Mouse (Mus musculus) MEL (cell line): ENCODE results near the gene Slc39a11.

Experiments used
- BHLHE40 ChIP-seq: IDR thresholded peaks from 2 replicates; pipeline ENCODE4 v1.6.1; 2012; ENCODE audit warnings: low read depth, mild to moderate bottlenecking, inconsistent platforms, low read length, improper control_type of control experiment, borderline replicate concordance
- CTCF ChIP-seq, 3 experiments: IDR thresholded peaks in 2 of 3; conservative IDR thresholded peaks in 1 of 3; 2 replicates each; pipeline ENCODE4 v1.5.1; 2011 to 2012; ENCODE audit warnings: low read length in 3 of 3, low read depth in 2 of 3, mild to moderate bottlenecking in 2 of 3, improper control_type of control experiment in 1 of 3, inconsistent platforms in 1 of 3, mixed read lengths in 1 of 3, moderate library complexity in 1 of 3; ENCODE audit not compliant: control insufficient read depth in 1 of 3, insufficient read depth in 1 of 3, poor library complexity in 1 of 3, severe bottlenecking in 1 of 3
- EP300 ChIP-seq, 2 experiments: IDR thresholded peaks; 2 replicates each; pipeline ENCODE4 v1.6.1; 2011; ENCODE audit warnings: improper control_type of control experiment in 2 of 2, low read length in 2 of 2, low read depth in 1 of 2, mild to moderate bottlenecking in 1 of 2
- ETS1 ChIP-seq: IDR thresholded peaks from 2 replicates; pipeline ENCODE4 v1.6.1; 2012; ENCODE audit warnings: low read depth, mild to moderate bottlenecking, inconsistent platforms, low read length, improper control_type of control experiment, moderate library complexity
- GATA1 ChIP-seq: IDR thresholded peaks from 2 replicates; pipeline ENCODE4 v1.6.1; 2011; ENCODE audit warnings: low read depth, low read length, improper control_type of control experiment
- MAFK ChIP-seq: IDR thresholded peaks from 2 replicates; pipeline ENCODE4 v1.6.1; 2011; ENCODE audit warnings: low read depth, mild to moderate bottlenecking, low read length, improper control_type of control experiment, borderline replicate concordance
- MAX ChIP-seq: IDR thresholded peaks from 2 replicates; pipeline ENCODE4 v1.6.1; 2011; ENCODE audit warnings: low read length, improper control_type of control experiment
- NRF1 ChIP-seq: IDR thresholded peaks from 2 replicates; pipeline ENCODE4 v1.6.1; 2014; ENCODE audit warnings: low read depth, mild to moderate bottlenecking, inconsistent platforms, low read length, improper control_type of control experiment, moderate library complexity; ENCODE audit not compliant: poor library complexity, insufficient read depth, severe bottlenecking
- POLR2A ChIP-seq, 2 experiments: IDR thresholded peaks; 2 replicates each; pipeline ENCODE4 v1.6.1; 2011 to 2012; ENCODE audit warnings: low read length in 2 of 2, mild to moderate bottlenecking in 2 of 2, control low read depth in 1 of 2, improper control_type of control experiment in 1 of 2, low read depth in 1 of 2, moderate library complexity in 1 of 2; ENCODE audit not compliant: control insufficient read depth in 1 of 2, insufficient read depth in 1 of 2, poor library complexity in 1 of 2
- POLR2AphosphoS2 ChIP-seq: IDR thresholded peaks from 2 replicates; pipeline ENCODE4 v1.6.1; 2011; ENCODE audit warnings: low read length, improper control_type of control experiment
- RCOR1 ChIP-seq: IDR thresholded peaks from 2 replicates; pipeline ENCODE4 v1.6.1; 2012; ENCODE audit warnings: low read depth, mild to moderate bottlenecking, inconsistent platforms, low read length, improper control_type of control experiment
- SMC3 ChIP-seq: IDR thresholded peaks from 2 replicates; pipeline ENCODE4 v1.6.1; 2011; ENCODE audit warnings: low read depth, low read length, improper control_type of control experiment
- TCF12 ChIP-seq: IDR thresholded peaks from 2 replicates; pipeline ENCODE4 v1.6.1; 2014; ENCODE audit warnings: low read depth, mild to moderate bottlenecking, inconsistent platforms, low read length, improper control_type of control experiment, moderate library complexity
- ZNF384 ChIP-seq: IDR thresholded peaks from 2 replicates; pipeline ENCODE4 v1.6.1; 2012; ENCODE audit warnings: low read depth, mild to moderate bottlenecking, inconsistent platforms, low read length, improper control_type of control experiment

- no peak for TF ChIP-seq POLR2A (IDR thresholded peaks at IDR 0.05; ENCODE audit: control insufficient read depth in 1 of 2, insufficient read depth in 1 of 2, low read depth in 1 of 2, low read length in 2 of 2, poor library complexity in 1 of 2)
- TF ChIP-seq CTCF (IDR thresholded peaks at IDR 0.05 in 2 of 3, conservative IDR thresholded peaks at IDR 0.05 in 1 of 3; ENCODE audit: control insufficient read depth in 1 of 3, insufficient read depth in 1 of 3, low read depth in 2 of 3, low read length in 3 of 3, poor library complexity in 1 of 3, severe bottlenecking in 1 of 3) = no peak
- TF ChIP-seq ETS1 = no peak
- TF ChIP-seq EP300 (IDR thresholded peaks at IDR 0.05; ENCODE audit: low read depth in 1 of 2, low read length in 2 of 2) = no peak
- TF ChIP-seq TCF12 = no peak
- no peak for TF ChIP-seq SMC3
- TF ChIP-seq BHLHE40 = no peak
- TF ChIP-seq MAX = no peak
- TF ChIP-seq ZNF384 = no peak
- TF ChIP-seq RCOR1 = no peak
- TF ChIP-seq MAFK = no peak
- no peak for TF ChIP-seq GATA1
- no peak for TF ChIP-seq POLR2AphosphoS2
- TF ChIP-seq NRF1 = no peak
Observed at GRCm38 (mm10) chr11:113284951-113285741, 364.7 kb downstream of the Slc39a11 start.
